Mouse (Mus musculus) midbrain, embryonic 12.5 days (tissue): ENCODE results near the gene Gm3029. TPM values are rescaled to one million over a fixed set of nuclear protein-coding genes. Genes with fewer than 3 reads are reported as not detected.
"Not testable (repeated sequence)": the region's sequence is repeated elsewhere in the genome, so short reads cannot be mapped to it uniquely, and the experiment has no call there.

Experiments used
- ATAC-seq: fragments of 200-750 bp; cut with Nextera tagmentation; 2 replicates; pipeline ENCODE4 v1.8.0; 2017; ENCODE audit warnings: low read depth, moderate TSS enrichment, moderate library complexity; ENCODE audit not compliant: low FRiP score
- H3K27ac ChIP-seq: fragments of 300-500 bp; sonication (generic); replicated peaks from 2 replicates; pipeline ENCODE4 v1.5.1; 2016; ENCODE audit warnings: mild to moderate bottlenecking
- H3K27me3 ChIP-seq: fragments of 300-500 bp; sonication (generic); 2 replicates; pipeline ENCODE4 v1.6.1; 2016; ENCODE audit warnings: mild to moderate bottlenecking
- H3K36me3 ChIP-seq: fragments of 300-500 bp; sonication (generic); 2 replicates; pipeline ENCODE4 v1.6.1; 2016
- H3K4me1 ChIP-seq: fragments of 300-500 bp; sonication (generic); 2 replicates; pipeline ENCODE4 v1.6.1; 2016
- H3K4me2 ChIP-seq: fragments of 300-500 bp; sonication (generic); replicated peaks from 2 replicates; pipeline ENCODE4 v1.6.1; 2016; ENCODE audit warnings: mild to moderate bottlenecking, moderate library complexity
- H3K4me3 ChIP-seq: fragments of 300-500 bp; sonication (generic); 2 replicates; pipeline ENCODE4 v1.5.1; 2016; ENCODE audit warnings: mild to moderate bottlenecking
- H3K9ac ChIP-seq: fragments of 300-500 bp; sonication (generic); replicated peaks from 2 replicates; pipeline ENCODE4 v1.6.1; 2016; ENCODE audit warnings: mild to moderate bottlenecking, moderate library complexity
- H3K9me3 ChIP-seq: fragments of 300-500 bp; sonication (generic); 2 replicates; pipeline ENCODE4 v1.6.1; 2016; ENCODE audit warnings: mild to moderate bottlenecking
- WGBS: fragments of 180-500 bp; shearing (Covaris S2); methylation state at CpG from one replicate; pipeline ENCODE4 v1.1.7; 2016; 5-methylcytosine and 5-hydroxymethylcytosine counted together
- polyA plus RNA-seq: library from polyadenylated mRNA; unstranded; fragments of >200 nt; fragmentation: Nextera tagmentation; extraction: Ambion mirVana; gene quantifications from 2 replicates; pipeline ENCODE4 v1.2.1, GENCODE M21; 2016

Gm3029 gene
- not detected in 2 replicates for polyA plus RNA-seq

DNA sequence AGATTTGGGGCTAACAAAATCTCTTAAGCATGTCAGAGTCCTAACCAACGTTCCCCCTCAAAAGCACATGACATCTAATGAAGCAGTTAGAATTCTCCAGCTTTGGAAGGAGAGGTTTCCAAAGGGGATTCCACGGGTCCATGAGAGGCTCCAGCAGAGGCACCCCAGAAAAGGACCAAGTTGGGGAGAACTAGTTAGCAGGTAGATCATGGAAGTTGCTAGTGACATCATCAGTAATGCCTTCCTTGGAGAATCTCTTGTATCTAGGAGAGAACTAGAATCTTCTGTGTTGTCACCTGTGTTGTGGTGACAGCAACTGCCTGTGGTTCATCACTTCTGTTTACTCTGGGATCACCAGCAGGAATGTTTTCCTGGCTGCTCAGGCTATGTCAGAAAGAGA, at the start of gene Gm3029:
Gm3029 (plus strand) TSS at position 301 of the 400 bp plus-strand sequence.
- not testable (repeated sequence) for H3K9ac ChIP-seq, H3K27ac ChIP-seq, H3K4me1 ChIP-seq, H3K36me3 ChIP-seq, H3K27me3 ChIP-seq, H3K4me3 ChIP-seq, ATAC-seq, H3K9me3 ChIP-seq, H3K4me2 ChIP-seq
- WGBS, result 67% methylated on average over 1 of the region's 2 CpGs

- not testable (repeated sequence) for H3K9me3 ChIP-seq, H3K27ac ChIP-seq, H3K4me2 ChIP-seq, H3K27me3 ChIP-seq, ATAC-seq, H3K4me1 ChIP-seq, H3K36me3 ChIP-seq, H3K9ac ChIP-seq, H3K4me3 ChIP-seq
- no CpG with 5 or more reads among the region's 1 CpGs for WGBS
Observed at GRCm38 (mm10) chr14:3883872-3884271, 47.7 kb upstream of the Gm3029 start, which contains the start of gene Gm2916. Gm2916 (plus strand) TSS chr14:3884172.

GRCm38 (mm10) chr14:3963247-3963646, 31.7 kb downstream of the Gm3029 start, which contains the start of gene Gm3095:
Gm3095 (plus strand) TSS chr14:3963547.
- ATAC-seq, result not testable (repeated sequence)

More at GRCm38 (mm10) chr14:3963247-3963646, 31.7 kb downstream of the Gm3029 start, which contains the start of gene Gm3095:
- H3K36me3 ChIP-seq, H3K9me3 ChIP-seq, H3K27ac ChIP-seq, H3K9ac ChIP-seq, H3K27me3 ChIP-seq, H3K4me3 ChIP-seq, H3K4me1 ChIP-seq, H3K4me2 ChIP-seq: not testable (repeated sequence)
- no CpG with 5 or more reads among the region's 2 CpGs for WGBS

Other genes with a start within 250 kb of the Gm3029 start
- not detected in 2 replicates for gene Gm3043, start 243.0 kb upstream of the Gm3029 start, polyA plus RNA-seq
- 0.63 and 1.1 TPM in 2 replicates for gene Gm3002, start 121.7 kb upstream of the Gm3029 start, polyA plus RNA-seq
- gene Gm3033, start 85.5 kb upstream of the Gm3029 start, polyA plus RNA-seq, result 0.33 TPM in 1 of 2 replicates, not detected in the other
- not detected in 2 replicates for gene Gm2916, start 47.6 kb upstream of the Gm3029 start, polyA plus RNA-seq
- 0.15 and 0.46 TPM in 2 replicates for gene Gm3095, start 31.8 kb downstream of the Gm3029 start, polyA plus RNA-seq
- not detected in 2 replicates for gene Gm3099, start 66.6 kb downstream of the Gm3029 start, polyA plus RNA-seq
- 0.55 and 1.1 TPM in 2 replicates for gene Gm5796, start 92.2 kb downstream of the Gm3029 start, polyA plus RNA-seq
- not detected in 2 replicates for gene Gm3115, start 152.4 kb downstream of the Gm3029 start, polyA plus RNA-seq
- 0.33 and 1.2 TPM in 2 replicates for gene Gm8108, start 178.8 kb downstream of the Gm3029 start, polyA plus RNA-seq
- not detected in 2 replicates for gene Gm3127, start 233.3 kb downstream of the Gm3029 start, polyA plus RNA-seq